Mouse (Mus musculus) T-cell, adult 2 months (primary cell): ENCODE measurements around the gene Olfr544.
"Not testable (repeated sequence)": the region's sequence is repeated elsewhere in the genome, so short reads cannot be mapped to it uniquely, and the experiment has no call there.

Experiments used
- DNase-seq: peaks from one replicate; pipeline ENCODE4 v3.0.0; 2022; ENCODE audit warnings: low spot score

The Olfr544 gene

GRCm38 (mm10) chr7:102488161-102488560 is at the start of gene Olfr544:
Olfr544 (minus strand) TSS chr7:102488313.
- DNase-seq: no peak

GRCm38 (mm10) chr7:102534449-102534848 is 46.3 kb upstream of the Olfr544 start, which contains the start of gene Olfr547:
Olfr547 (plus strand) TSS chr7:102534749.
- DNase-seq: no peak

- DNase-seq: no peak
These were observed 40.9 kb upstream of the Olfr544 start for GRCm38 (mm10) chr7:102529052-102529451.

GRCm38 (mm10) chr7:102517051-102517335 is 28.9 kb upstream of the Olfr544 start:
- DNase-seq: no peak

GRCm38 (mm10) chr7:102516261-102517050 is 28.3 kb upstream of the Olfr544 start:
- DNase-seq: no peak

- DNase-seq: no peak
These were observed 26.0 kb upstream of the Olfr544 start for GRCm38 (mm10) chr7:102514144-102514543.

GRCm38 (mm10) chr7:102512814-102513435 is 24.8 kb upstream of the Olfr544 start:
- peak; percentile 74 for DNase-seq

- no peak for DNase-seq
These were observed 23.8 kb upstream of the Olfr544 start for GRCm38 (mm10) chr7:102511927-102512326.

GRCm38 (mm10) chr7:102509726-102510125 is 21.6 kb upstream of the Olfr544 start:
- no peak for DNase-seq

- DNase-seq: no peak
These were observed 20.6 kb upstream of the Olfr544 start for GRCm38 (mm10) chr7:102508666-102509065.

GRCm38 (mm10) chr7:102508066-102508465 is 20.0 kb upstream of the Olfr544 start:
- DNase-seq: no peak

GRCm38 (mm10) chr7:102506848-102507247 is 18.7 kb upstream of the Olfr544 start:
- DNase-seq: peak; percentile 57

- no peak for DNase-seq
These were observed 13.9 kb upstream of the Olfr544 start for GRCm38 (mm10) chr7:102501986-102502385.

- no peak for DNase-seq
These were observed 11.4 kb upstream of the Olfr544 start, which contains the start of gene Olfr545 for GRCm38 (mm10) chr7:102499473-102499872. Olfr545 (minus strand) TSS chr7:102499573.

GRCm38 (mm10) chr7:102494416-102494815 is 6.3 kb upstream of the Olfr544 start:
- DNase-seq: not testable (repeated sequence)

- DNase-seq: no peak
These were observed 2.0 kb downstream of the Olfr544 start for GRCm38 (mm10) chr7:102486105-102486504.

- DNase-seq: not testable (repeated sequence)
These were observed 3.3 kb downstream of the Olfr544 start for GRCm38 (mm10) chr7:102484766-102485165.

- DNase-seq: no peak
These were observed 4.4 kb downstream of the Olfr544 start for GRCm38 (mm10) chr7:102483665-102484064.

- DNase-seq: no peak
These were observed 6.5 kb downstream of the Olfr544 start, which contains the start of gene Olfr543 for GRCm38 (mm10) chr7:102481579-102481978. Olfr543 (minus strand) TSS chr7:102481679.

- no peak for DNase-seq
These were observed 7.3 kb downstream of the Olfr544 start for GRCm38 (mm10) chr7:102480821-102481220.

- DNase-seq: no peak
These were observed 8.6 kb downstream of the Olfr544 start for GRCm38 (mm10) chr7:102479368-102480078.

GRCm38 (mm10) chr7:102478926-102479325 is 9.2 kb downstream of the Olfr544 start:
- DNase-seq: no peak

GRCm38 (mm10) chr7:102478425-102478824 is 9.7 kb downstream of the Olfr544 start:
- DNase-seq: no peak
